Mouse (Mus musculus): ENCODE measurements around the gene Hes7.

DNA sequence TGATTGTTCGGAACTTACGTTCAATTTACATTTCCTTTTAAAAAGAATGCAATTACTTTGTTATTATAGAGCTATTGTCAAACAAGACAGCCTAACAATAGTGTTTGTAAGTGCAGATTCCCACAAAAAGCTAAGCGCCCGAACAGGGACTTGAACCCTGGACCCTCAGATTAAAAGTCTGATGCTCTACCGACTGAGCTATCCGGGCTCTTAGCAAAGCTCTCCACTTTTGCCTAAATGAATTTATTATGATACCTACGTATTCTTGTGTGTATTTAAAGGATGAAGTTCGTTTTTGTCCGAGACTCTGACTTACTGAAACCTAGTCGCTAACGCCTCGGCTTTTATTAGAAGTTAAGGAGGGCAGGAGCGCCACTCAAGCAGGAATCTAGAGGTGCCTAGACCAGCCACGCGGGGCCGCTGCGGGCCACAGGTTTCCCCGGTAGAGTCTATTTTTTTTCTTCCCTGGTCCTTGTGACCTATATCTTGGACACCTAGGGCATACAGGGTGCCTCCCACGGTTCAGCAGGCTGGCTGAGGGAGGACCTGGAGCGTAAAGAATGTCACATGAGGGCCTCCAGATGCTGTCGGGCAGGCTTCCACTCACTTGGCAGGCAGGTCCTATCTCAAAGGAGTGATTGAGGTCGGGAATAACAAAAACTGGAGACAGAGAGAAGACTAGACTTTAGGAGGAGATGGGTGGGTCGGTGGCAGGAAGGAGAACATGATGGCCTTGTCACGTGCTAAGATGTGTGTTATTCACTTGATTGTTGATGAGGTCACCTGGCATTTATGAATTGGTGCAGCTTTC, 5.0 kb downstream of the Hes7 start:
- no peak for TF ChIP-seq CTCF (IDR thresholded peaks at IDR 0.05; ENCODE audit: borderline replicate concordance, control insufficient read depth, extremely low read depth, insufficient read depth, low read length, poor library complexity)
- TF ChIP-seq POLR2A (IDR thresholded peaks at IDR 0.05; ENCODE audit: control insufficient read depth, extremely low read depth, insufficient read depth, low read length, poor library complexity), result no peak

Measured in thymus, adult 2 months (tissue).